Mouse (Mus musculus) neural tube, embryonic 13.5 days (tissue): Measurements from ENCODE around the gene Pdcl3. TPM values are rescaled to one million over a fixed set of nuclear protein-coding genes. Genes with fewer than 3 reads are reported as not detected.

Experiments used
- ATAC-seq: fragments of 200-750 bp; cut with Nextera tagmentation; 2 replicates; pipeline ENCODE4 v1.8.0; 2017; ENCODE audit warnings: low read depth, mild to moderate bottlenecking, moderate TSS enrichment, moderate library complexity
- H3K27ac ChIP-seq: fragments of 300-500 bp; sonication (generic); replicated peaks from 2 replicates; pipeline ENCODE4 v1.5.1; 2015; ENCODE audit warnings: moderate library complexity, mild to moderate bottlenecking, inconsistent platforms
- H3K27me3 ChIP-seq: fragments of 300-500 bp; sonication (generic); 2 replicates; pipeline ENCODE4 v1.6.1; 2015; ENCODE audit warnings: mild to moderate bottlenecking, inconsistent platforms
- H3K36me3 ChIP-seq: fragments of 300-500 bp; sonication (generic); 2 replicates; pipeline ENCODE4 v1.6.1; 2015; ENCODE audit warnings: mild to moderate bottlenecking, inconsistent platforms
- H3K4me1 ChIP-seq: fragments of 300-500 bp; sonication (generic); replicated peaks from 2 replicates; pipeline ENCODE4 v1.6.1; 2015; ENCODE audit warnings: inconsistent platforms
- H3K4me2 ChIP-seq: fragments of 300-500 bp; sonication (generic); 2 replicates; pipeline ENCODE4 v1.6.1; 2015; ENCODE audit warnings: inconsistent platforms, mild to moderate bottlenecking, moderate library complexity
- H3K4me3 ChIP-seq: fragments of 300-500 bp; sonication (generic); 2 replicates; pipeline ENCODE4 v1.5.1; 2015; ENCODE audit warnings: mild to moderate bottlenecking, inconsistent platforms
- H3K9ac ChIP-seq: fragments of 300-500 bp; sonication (generic); 2 replicates; pipeline ENCODE4 v1.6.1; 2015; ENCODE audit warnings: moderate library complexity, mild to moderate bottlenecking, inconsistent platforms
- H3K9me3 ChIP-seq: fragments of 300-500 bp; sonication (generic); 2 replicates; pipeline ENCODE4 v1.6.1; 2016; ENCODE audit warnings: inconsistent platforms
- WGBS: fragments of 180-500 bp; shearing (Covaris S2); methylation state at CpG from one replicate; pipeline ENCODE4 v1.1.7; 2015; 5-methylcytosine and 5-hydroxymethylcytosine counted together
- polyA plus RNA-seq: library from polyadenylated mRNA; unstranded; fragments of >200 nt; fragmentation: Nextera tagmentation; extraction: Ambion mirVana; gene quantifications from 2 replicates; pipeline ENCODE4 v1.2.1, GENCODE M21; 2015

Pdcl3 gene
- polyA plus RNA-seq, 1 experiment from 2014 or later: 181 TPM

DNA sequence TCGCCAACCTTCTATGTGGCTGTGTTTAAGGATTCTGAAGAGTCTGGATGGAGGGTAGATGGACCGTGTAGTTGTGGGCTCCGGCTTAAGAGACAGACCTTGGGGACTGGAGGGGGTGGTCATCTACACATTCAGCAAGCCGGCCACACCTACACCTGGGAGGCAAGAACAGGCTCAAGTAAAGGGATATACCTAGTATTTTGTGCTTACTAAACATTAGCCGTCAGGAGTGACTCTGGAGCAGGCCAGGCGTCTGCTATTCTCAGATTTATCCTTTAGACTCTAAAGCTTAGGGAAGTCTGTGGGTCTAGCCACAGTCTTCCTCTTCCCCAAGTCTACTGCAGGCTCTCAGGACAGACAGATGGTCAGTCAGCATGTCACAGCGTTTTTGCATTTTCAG is 2.9 kb downstream of the Pdcl3 start:
- no peaks in the 10 kb centered on the region for H3K9me3 ChIP-seq
- WGBS: 36% methylated on average over 7 of the region's 7 CpGs
- peak overlapping the region; percentile 73 for H3K4me3 ChIP-seq
- peak overlapping the region; percentile 78; the same call in 1 of the 2 replicates for H3K27ac ChIP-seq
- H3K4me1 ChIP-seq: peaks cover 31% of the 10 kb centered on the region
- H3K36me3 ChIP-seq: peaks cover 24% of the 10 kb centered on the region
- no peaks in the 10 kb centered on the region for H3K27me3 ChIP-seq
- peak overlapping the region; percentile 69 for H3K4me2 ChIP-seq
- peak overlapping the region; percentile 92 for H3K9ac ChIP-seq
- ATAC-seq: peak; percentile 9; the same call in 1 of the 2 replicates

DNA sequence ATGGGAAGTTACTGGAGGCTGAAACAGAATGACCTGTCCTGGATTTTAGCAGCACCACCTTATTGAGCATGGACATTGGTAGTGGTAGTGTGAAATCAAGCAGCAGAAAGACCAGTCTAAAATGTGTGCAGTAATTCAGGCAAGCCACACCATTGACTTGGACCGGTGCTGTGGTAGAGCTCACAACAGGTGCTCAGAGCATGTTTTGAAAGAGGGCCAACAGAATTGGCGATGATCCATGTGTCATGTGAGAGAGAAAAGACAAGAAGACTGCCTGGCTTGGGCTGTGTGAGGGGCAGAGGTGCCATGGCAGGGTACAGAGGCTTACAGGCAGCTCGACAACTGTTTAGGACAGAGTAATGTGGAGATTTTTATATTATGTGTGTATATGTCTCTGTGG is 7.0 kb downstream of the Pdcl3 start:
- no peak for ATAC-seq
- H3K9ac ChIP-seq: no peak overlapping the region
- no peak overlapping the region for H3K4me2 ChIP-seq
- no peak overlapping the region for H3K27ac ChIP-seq
- no peaks in the 10 kb centered on the region for H3K9me3 ChIP-seq
- WGBS: 85% methylated on average over 3 of the region's 3 CpGs
- peaks cover 26% of the 10 kb centered on the region for H3K4me1 ChIP-seq
- H3K4me3 ChIP-seq: no peak overlapping the region
- H3K36me3 ChIP-seq: peaks cover 60% of the 10 kb centered on the region
- no peaks in the 10 kb centered on the region for H3K27me3 ChIP-seq

DNA sequence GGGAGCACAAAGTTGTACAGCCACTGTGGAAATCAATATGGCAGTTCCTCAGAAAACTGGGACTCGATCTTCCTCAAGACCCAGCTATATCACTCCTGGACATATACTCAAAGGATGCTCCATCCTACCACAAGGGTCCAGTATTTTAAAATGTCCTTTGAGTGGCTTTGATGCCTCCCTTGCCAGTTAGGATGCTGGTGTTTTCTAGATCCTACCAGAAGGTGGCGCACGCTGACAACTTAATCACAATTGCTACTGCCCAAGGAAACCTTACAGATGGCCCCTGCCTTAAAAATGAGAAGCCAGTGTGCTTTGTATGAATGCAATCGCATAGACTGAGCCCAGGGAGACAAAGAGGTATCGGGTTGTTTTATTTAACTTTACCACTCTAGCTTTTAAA is 15.7 kb downstream of the Pdcl3 start:
- ATAC-seq: peak; percentile 66
- no peak overlapping the region for H3K4me2 ChIP-seq
- WGBS: 18% methylated on average over 5 of the region's 5 CpGs
- no peak overlapping the region for H3K27ac ChIP-seq
- H3K36me3 ChIP-seq: peaks cover 18% of the 10 kb centered on the region
- H3K4me3 ChIP-seq: no peak overlapping the region
- no peaks in the 10 kb centered on the region for H3K9me3 ChIP-seq
- H3K4me1 ChIP-seq: peaks cover 8% of the 10 kb centered on the region; the same call in 1 of the 2 replicates
- peaks cover 2% of the 10 kb centered on the region; the same call in 1 of the 2 replicates for H3K27me3 ChIP-seq
- H3K9ac ChIP-seq: no peak overlapping the region

DNA sequence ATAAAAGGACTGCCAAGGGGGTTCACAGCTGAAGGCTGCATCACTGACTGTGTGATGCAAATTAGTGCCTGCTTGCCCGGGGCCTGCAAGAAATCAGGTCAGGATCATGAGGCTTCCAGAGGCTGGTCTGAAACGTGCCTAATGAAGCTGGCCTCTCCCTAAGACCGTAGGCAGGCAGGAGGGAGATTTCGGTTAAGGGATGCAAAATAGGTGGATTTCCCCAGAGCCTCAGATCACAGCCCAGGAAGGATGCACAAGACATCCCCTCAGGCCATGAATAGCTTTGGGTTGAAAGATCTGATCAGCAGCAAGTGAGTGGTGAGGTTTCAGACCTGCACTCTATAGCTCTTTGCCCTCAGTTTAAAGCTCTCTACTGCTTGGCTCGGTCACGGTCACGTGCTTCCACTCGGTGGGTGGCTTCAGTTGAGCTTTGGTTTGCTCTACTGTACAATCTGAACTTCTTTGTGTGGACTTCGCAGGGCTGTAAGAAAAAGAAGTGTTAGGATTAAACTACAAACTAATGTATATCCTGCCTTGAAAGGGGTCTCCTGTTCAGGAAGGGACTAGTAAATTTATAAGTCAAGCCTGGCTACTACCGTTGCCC is 20.4 kb downstream of the Pdcl3 start:
- Histone ChIP-seq H3K9me3 (no peaks in the 10 kb centered on the region), H3K36me3 (no peaks in the 10 kb centered on the region), H3K4me3 (no peak overlapping the region), H3K9ac (no peak overlapping the region), H3K4me2 (no peak overlapping the region), H3K4me1 (peaks cover 27% of the 10 kb centered on the region), H3K27ac (no peak overlapping the region), H3K27me3 (peaks cover 2% of the 10 kb centered on the region; the same call in 1 of the 2 replicates)
- 51% methylated on average over 10 of the region's 10 CpGs for WGBS
- no peak for ATAC-seq

- Histone ChIP-seq H3K9me3 (no peaks in the 10 kb centered on the region), H3K27me3 (peaks cover 2% of the 10 kb centered on the region), H3K4me3 (no peak overlapping the region), H3K9ac (no peak overlapping the region; the same call in 1 of the 2 replicates), H3K4me2 (peak overlapping the region; percentile 7; the same call in 1 of the 2 replicates), H3K27ac (peak overlapping the region; percentile 78), H3K36me3 (no peaks in the 10 kb centered on the region), H3K4me1 (peaks cover 27% of the 10 kb centered on the region)
- WGBS: 27% methylated on average over 11 of the region's 11 CpGs
- ATAC-seq: peak; percentile 74
These were observed 21.7 kb downstream of the Pdcl3 start for GRCm38 (mm10) chr1:39006830-39007829.

DNA sequence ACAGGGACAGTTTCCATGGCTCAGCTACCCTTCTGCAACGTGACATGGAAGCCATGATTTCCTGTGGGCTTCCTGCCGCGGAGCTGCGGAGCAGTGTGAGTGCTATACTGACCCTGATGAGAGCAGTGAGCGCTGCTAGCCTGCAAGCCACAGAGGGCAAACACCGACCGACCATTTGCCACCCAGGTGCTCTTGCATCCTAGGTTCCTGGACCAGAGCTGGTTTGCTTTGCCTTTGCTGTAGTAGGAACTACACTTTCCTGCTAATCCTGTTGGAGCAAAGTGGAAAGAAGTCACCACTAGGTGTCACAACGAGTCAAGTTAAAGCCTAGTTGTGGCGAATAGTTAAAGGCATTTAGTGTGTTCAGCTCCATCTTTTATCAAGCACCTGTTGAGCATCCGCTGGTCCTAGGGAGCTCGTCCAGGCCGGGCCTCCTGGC is 25.2 kb downstream of the Pdcl3 start:
- no peak overlapping the region for H3K4me3 ChIP-seq
- 28% methylated on average over 12 of the region's 12 CpGs for WGBS
- H3K9me3 ChIP-seq: no peaks in the 10 kb centered on the region
- no peak overlapping the region for H3K4me2 ChIP-seq
- H3K27ac ChIP-seq: no peak overlapping the region
- no peak overlapping the region for H3K9ac ChIP-seq
- H3K27me3 ChIP-seq: no peaks in the 10 kb centered on the region; the same call in 1 of the 2 replicates
- peaks cover 25% of the 10 kb centered on the region for H3K4me1 ChIP-seq
- no peaks in the 10 kb centered on the region for H3K36me3 ChIP-seq
- ATAC-seq: 0 out of 2 replicates have a peak, but pooled peaks have one; percentile 12

GRCm38 (mm10) chr1:39012576-39012975 is 27.2 kb downstream of the Pdcl3 start:
- 88% methylated on average over 13 of the region's 13 CpGs for WGBS
- H3K9me3 ChIP-seq: no peaks in the 10 kb centered on the region
- H3K4me1 ChIP-seq: peaks cover 5% of the 10 kb centered on the region
- H3K9ac ChIP-seq: no peak overlapping the region
- H3K4me3 ChIP-seq: no peak overlapping the region
- H3K4me2 ChIP-seq: no peak overlapping the region
- no peak overlapping the region for H3K27ac ChIP-seq
- no peak for ATAC-seq
- no peaks in the 10 kb centered on the region; the same call in 1 of the 2 replicates for H3K27me3 ChIP-seq
- H3K36me3 ChIP-seq: no peaks in the 10 kb centered on the region

DNA sequence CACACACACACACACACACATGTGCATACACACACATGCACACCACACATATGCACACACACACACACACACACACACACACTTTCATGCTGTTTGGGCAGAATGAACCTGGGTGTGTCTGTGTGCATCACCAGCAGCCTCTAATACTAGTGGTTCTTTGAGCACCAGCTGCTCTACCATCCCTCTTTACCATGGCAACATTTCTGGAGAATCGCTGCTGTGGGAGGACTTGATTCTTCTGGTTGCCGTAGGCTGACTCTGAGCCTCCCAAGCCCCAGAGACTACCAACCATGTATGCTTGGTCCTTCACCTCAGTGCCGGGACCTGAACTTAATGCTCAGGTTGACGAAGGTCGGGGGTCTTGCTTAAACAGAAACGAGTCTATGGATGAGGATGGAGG is 28.4 kb downstream of the Pdcl3 start:
- Histone ChIP-seq H3K27ac (no peak overlapping the region), H3K4me2 (no peak overlapping the region), H3K4me3 (no peak overlapping the region), H3K9ac (no peak overlapping the region), H3K27me3 (no peaks in the 10 kb centered on the region; the same call in 1 of the 2 replicates), H3K9me3 (no peaks in the 10 kb centered on the region), H3K36me3 (no peaks in the 10 kb centered on the region), H3K4me1 (no peaks in the 10 kb centered on the region)
- no peak for ATAC-seq
- WGBS: 89% methylated on average over 6 of the region's 6 CpGs

DNA sequence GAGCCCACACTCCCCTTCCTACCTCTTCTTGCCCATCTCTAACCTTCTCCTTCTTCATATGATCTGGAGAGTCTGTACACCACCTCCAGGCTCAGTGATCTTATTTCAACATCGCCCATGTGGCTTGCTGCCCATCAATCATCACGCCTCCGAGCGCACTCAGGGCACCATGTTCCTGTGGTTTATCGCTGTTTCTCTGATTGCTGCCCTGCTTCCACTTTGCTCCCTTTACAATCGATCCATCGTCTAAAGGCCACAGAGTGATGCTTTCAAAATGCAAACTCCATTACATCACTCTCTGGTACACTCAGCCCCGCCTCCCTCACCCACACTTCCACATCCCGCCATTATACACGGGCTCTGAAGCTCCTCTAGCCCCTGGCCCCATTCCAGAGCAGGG is 30.1 kb downstream of the Pdcl3 start:
- Histone ChIP-seq H3K4me3 (no peak overlapping the region), H3K36me3 (no peaks in the 10 kb centered on the region), H3K4me2 (no peak overlapping the region), H3K9me3 (no peaks in the 10 kb centered on the region), H3K27ac (no peak overlapping the region), H3K9ac (no peak overlapping the region), H3K4me1 (no peaks in the 10 kb centered on the region), H3K27me3 (no peaks in the 10 kb centered on the region; the same call in 1 of the 2 replicates)
- no peak for ATAC-seq
- 82% methylated on average over 10 of the region's 10 CpGs for WGBS

GRCm38 (mm10) chr1:39017871-39018270 is 32.5 kb downstream of the Pdcl3 start:
- Histone ChIP-seq H3K36me3 (no peaks in the 10 kb centered on the region), H3K9me3 (no peaks in the 10 kb centered on the region), H3K27ac (no peak overlapping the region), H3K4me1 (no peaks in the 10 kb centered on the region), H3K4me3 (no peak overlapping the region), H3K9ac (no peak overlapping the region), H3K27me3 (no peaks in the 10 kb centered on the region), H3K4me2 (no peak overlapping the region)
- ATAC-seq: no peak
- WGBS: 85% methylated on average over 4 of the region's 4 CpGs

DNA sequence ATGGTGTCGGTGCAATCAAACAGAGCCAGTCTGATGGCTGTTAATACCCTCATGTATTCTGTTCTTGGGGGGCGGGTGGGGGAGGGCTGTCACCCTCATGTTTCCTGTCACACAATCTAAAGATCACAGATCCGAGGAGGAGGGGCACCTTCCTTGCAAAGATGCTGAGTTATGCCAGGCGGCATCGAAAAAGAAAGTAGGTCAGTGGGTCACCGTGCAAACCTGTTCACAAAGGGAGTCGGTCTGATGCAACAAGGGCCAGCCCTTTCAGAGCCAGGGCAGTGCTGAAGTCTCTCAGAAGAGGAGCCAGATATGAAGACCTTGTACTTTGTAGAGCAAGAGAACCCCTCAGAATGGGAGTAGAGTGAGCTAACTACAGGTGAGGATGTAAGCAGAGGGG is 39.7 kb downstream of the Pdcl3 start:
- H3K4me3 ChIP-seq: no peak overlapping the region
- H3K4me1 ChIP-seq: peaks cover 4% of the 10 kb centered on the region
- no peaks in the 10 kb centered on the region for H3K36me3 ChIP-seq
- no peaks in the 10 kb centered on the region for H3K9me3 ChIP-seq
- no peak overlapping the region for H3K9ac ChIP-seq
- no peak overlapping the region for H3K27ac ChIP-seq
- no peak for ATAC-seq
- H3K4me2 ChIP-seq: no peak overlapping the region
- H3K27me3 ChIP-seq: no peaks in the 10 kb centered on the region
- WGBS: 51% methylated on average over 7 of the region's 7 CpGs

- Histone ChIP-seq H3K9ac (no peak overlapping the region), H3K4me1 (peaks cover 4% of the 10 kb centered on the region), H3K27me3 (no peaks in the 10 kb centered on the region), H3K9me3 (no peaks in the 10 kb centered on the region), H3K36me3 (no peaks in the 10 kb centered on the region), H3K27ac (no peak overlapping the region), H3K4me2 (no peak overlapping the region), H3K4me3 (no peak overlapping the region)
- ATAC-seq: no peak
- WGBS: 96% methylated on average over 1 of the region's 1 CpGs
These were observed 40.4 kb downstream of the Pdcl3 start for GRCm38 (mm10) chr1:39025840-39026239.
